Mouse (Mus musculus) forebrain, embryonic 15.5 days (tissue): ENCODE results near the gene Aoc3. TPM values are rescaled to one million over a fixed set of nuclear protein-coding genes. Genes with fewer than 3 reads are reported as not detected.
A peak's percentile ranks its signal among the peaks of the same experiment; 100 is the strongest.
"Not testable (repeated sequence)": the region's sequence is repeated elsewhere in the genome, so short reads cannot be mapped to it uniquely, and the experiment has no call there.

Experiments
- ATAC-seq: fragments of 200-750 bp; cut with Nextera tagmentation; replicated peaks from 2 replicates; pipeline ENCODE4 v1.8.0; 2017; ENCODE audit warnings: mild to moderate bottlenecking, moderate TSS enrichment, moderate library complexity
- H3K27ac ChIP-seq: fragments of 300-500 bp; sonication (generic); replicated peaks from 2 replicates; pipeline ENCODE4 v1.5.1; 2015; ENCODE audit warnings: mild to moderate bottlenecking, inconsistent platforms
- H3K27me3 ChIP-seq: fragments of 300-500 bp; sonication (generic); 2 replicates; pipeline ENCODE4 v1.6.1; 2015; ENCODE audit warnings: inconsistent platforms
- H3K36me3 ChIP-seq: fragments of 300-500 bp; sonication (generic); 2 replicates; pipeline ENCODE4 v1.6.1; 2015; ENCODE audit warnings: mild to moderate bottlenecking, inconsistent platforms
- H3K4me1 ChIP-seq: fragments of 300-500 bp; sonication (generic); 2 replicates; pipeline ENCODE4 v1.6.1; 2015; ENCODE audit warnings: inconsistent platforms
- H3K4me2 ChIP-seq: fragments of 300-500 bp; sonication (generic); replicated peaks from 2 replicates; pipeline ENCODE4 v1.6.1; 2015; ENCODE audit warnings: mild to moderate bottlenecking, inconsistent platforms
- H3K4me3 ChIP-seq: fragments of 300-500 bp; sonication (generic); 2 replicates; pipeline ENCODE4 v1.5.1; 2015; ENCODE audit warnings: mild to moderate bottlenecking, inconsistent platforms
- H3K9ac ChIP-seq: fragments of 300-500 bp; sonication (generic); replicated peaks from 2 replicates; pipeline ENCODE4 v1.6.1; 2015; ENCODE audit warnings: mild to moderate bottlenecking, inconsistent platforms
- H3K9me3 ChIP-seq: fragments of 300-500 bp; sonication (generic); 2 replicates; pipeline ENCODE4 v1.6.1; 2016; ENCODE audit warnings: inconsistent platforms
- WGBS: fragments of 180-500 bp; shearing (Covaris S2); methylation state at CpG from one replicate; pipeline ENCODE4 v1.1.7; 2015; ENCODE audit warnings: mixed read lengths; 5-methylcytosine and 5-hydroxymethylcytosine counted together
- polyA plus RNA-seq: library from polyadenylated mRNA; unstranded; fragments of >200 nt; fragmentation: Nextera tagmentation; extraction: Ambion mirVana; gene quantifications from 2 replicates; pipeline ENCODE4 v1.2.1, GENCODE M21; 2015

Aoc3 gene
- polyA plus RNA-seq, 1 experiment from 2014 or later, result not detected

DNA sequence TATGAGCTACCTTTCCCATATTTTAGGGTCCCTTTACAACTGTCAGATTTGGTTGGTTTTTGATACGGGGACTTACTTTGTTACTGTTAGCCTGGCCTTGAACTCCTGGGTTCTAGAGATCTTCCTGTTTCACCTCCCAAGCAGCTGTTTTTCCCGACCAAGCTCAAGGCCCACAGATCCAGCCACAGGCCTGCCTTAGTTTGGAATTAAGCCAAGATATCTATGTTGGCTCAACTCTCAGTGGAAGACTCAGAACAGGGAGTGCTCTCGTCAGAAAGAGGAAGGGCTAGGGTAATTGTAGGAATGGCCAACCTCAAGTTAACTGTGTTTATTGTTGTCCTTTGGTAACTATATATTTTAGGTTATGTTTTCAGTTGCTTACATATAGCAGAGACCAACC lies 18.3 kb upstream of the Aoc3 start:
- no peak overlapping the region for H3K4me3 ChIP-seq
- no peak overlapping the region for H3K4me2 ChIP-seq
- no peaks in the 10 kb centered on the region for H3K36me3 ChIP-seq
- no peak for ATAC-seq
- no peak overlapping the region for H3K27ac ChIP-seq
- H3K4me1 ChIP-seq, result peaks cover 9% of the 10 kb centered on the region
- no peaks in the 10 kb centered on the region for H3K27me3 ChIP-seq
- 71% methylated on average over 3 of the region's 3 CpGs for WGBS
- no peak overlapping the region for H3K9ac ChIP-seq
- H3K9me3 ChIP-seq, result no peaks in the 10 kb centered on the region

DNA sequence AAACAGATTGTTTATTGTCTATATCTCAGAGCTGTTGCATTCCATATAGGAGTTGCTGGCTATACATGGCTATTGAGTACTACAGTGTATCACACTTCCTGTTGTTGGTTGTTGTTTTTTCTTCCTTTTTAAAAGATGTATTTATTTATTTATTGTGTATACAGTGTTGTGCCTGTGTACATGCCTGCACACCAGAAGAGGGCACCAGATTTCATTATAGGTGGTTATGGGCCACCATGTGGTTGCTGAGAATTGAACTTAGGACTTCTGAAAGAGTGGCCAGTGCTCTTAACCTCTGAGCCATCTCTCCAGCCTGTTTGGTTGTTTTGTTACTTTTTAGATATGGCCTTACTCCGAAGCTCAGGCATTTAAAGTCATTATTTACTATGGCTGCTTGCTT lies 15.8 kb upstream of the Aoc3 start:
- Histone ChIP-seq H3K4me2 (no peak overlapping the region), H3K27ac (no peak overlapping the region), H3K4me3 (no peak overlapping the region), H3K36me3 (peaks cover 19% of the 10 kb centered on the region), H3K9me3 (no peaks in the 10 kb centered on the region), H3K27me3 (no peaks in the 10 kb centered on the region), H3K4me1 (peaks cover 21% of the 10 kb centered on the region), H3K9ac (no peak overlapping the region)
- ATAC-seq, result no peak
- 91% methylated on average over 1 of the region's 1 CpGs for WGBS

GRCm38 (mm10) chr11:101315082-101315650 lies 15.2 kb upstream of the Aoc3 start:
- H3K4me1 ChIP-seq, result peaks cover 21% of the 10 kb centered on the region
- no peak; the same call in 1 of the 2 replicates for ATAC-seq
- H3K4me3 ChIP-seq, result peak overlapping the region; percentile 79
- H3K27me3 ChIP-seq, result no peaks in the 10 kb centered on the region
- peak overlapping the region; percentile 87 for H3K9ac ChIP-seq
- 83% methylated on average over 8 of the region's 8 CpGs for WGBS
- peak overlapping the region; percentile 76 for H3K27ac ChIP-seq
- no peaks in the 10 kb centered on the region for H3K9me3 ChIP-seq
- H3K36me3 ChIP-seq, result peaks cover 25% of the 10 kb centered on the region
- peak overlapping the region; percentile 98 for H3K4me2 ChIP-seq

DNA sequence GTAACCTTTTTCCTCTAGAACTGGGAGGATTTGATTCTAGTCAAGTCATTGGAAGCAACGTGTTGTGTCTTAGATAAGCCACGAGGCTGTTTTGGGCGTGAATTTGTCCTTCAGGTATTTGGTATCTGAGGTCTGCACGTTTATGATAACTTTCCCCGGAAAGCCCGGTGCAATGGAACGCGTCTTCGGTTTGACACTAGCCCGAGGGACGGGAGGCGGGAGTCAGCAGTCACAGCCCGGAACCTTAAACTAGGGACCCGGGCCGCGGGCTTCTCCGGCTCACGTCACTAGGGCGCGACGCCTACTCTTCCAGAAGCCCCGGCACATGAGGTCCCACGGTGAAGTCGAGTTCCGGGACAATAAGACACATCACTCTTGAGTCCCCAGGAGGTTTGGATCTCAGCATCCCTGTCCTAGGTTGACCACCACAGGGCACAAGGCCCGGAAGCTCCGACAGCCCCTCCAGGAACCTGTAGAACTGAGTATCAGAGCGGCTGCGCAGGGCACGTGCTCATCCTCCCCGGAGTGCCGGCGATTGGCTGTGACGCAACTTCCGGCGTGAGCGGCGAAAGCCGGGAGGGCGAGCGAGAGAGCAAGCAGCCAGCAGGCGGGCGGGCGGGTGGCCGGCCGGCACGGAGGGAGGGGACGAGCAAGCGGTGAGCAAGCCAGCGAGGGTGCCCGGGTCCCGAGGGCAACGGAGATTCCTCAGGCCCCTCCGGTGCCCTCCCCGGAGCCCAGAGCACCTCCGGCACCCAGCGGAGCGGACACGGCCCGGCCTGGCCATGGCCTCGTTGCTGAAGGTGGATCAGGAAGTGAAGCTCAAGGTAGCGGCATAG lies 14.5 kb upstream of the Aoc3 start, which contains the start of gene Psme3:
TSS of gene Psme3 (plus strand) at position 549 of the 836 bp plus-strand sequence.
- no peaks in the 10 kb centered on the region for H3K27me3 ChIP-seq
- peak within 1 kb of the TSS; percentile 98 for H3K4me2 ChIP-seq
- peak within 1 kb of the TSS; percentile 87 for H3K9ac ChIP-seq
- H3K4me1 ChIP-seq, result peaks cover 21% of the 10 kb centered on the region
- H3K9me3 ChIP-seq, result no peaks in the 10 kb centered on the region
- ATAC-seq, result peak; percentile 94
- peak within 1 kb of the TSS; percentile 76 for H3K27ac ChIP-seq
- H3K36me3 ChIP-seq, result peaks cover 32% of the 10 kb centered on the region
- under 1% methylated on average over 58 of the region's 62 CpGs for WGBS
- peak within 1 kb of the TSS; percentile 79 for H3K4me3 ChIP-seq

DNA sequence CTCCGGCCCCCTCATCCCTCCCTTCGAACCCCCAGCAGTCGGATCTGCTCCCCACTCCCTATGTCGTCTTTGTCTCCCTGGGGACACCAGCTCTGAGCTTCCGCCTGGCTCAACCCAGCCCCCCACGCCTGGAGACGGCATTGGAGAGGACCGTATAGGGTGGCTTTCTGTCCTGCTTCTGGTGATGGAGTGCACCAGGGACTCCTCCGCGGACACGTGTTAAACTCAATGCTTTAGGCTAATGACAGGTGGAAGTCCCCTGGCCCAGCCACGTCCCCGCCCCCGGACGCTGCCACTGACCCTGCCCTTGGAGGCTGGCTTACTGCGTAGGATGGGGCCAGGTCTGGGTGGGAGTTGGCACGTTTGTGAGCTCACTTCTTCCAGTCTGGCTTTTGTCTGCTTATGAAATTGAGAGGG lies 13.9 kb upstream of the Aoc3 start:
- peaks cover 38% of the 10 kb centered on the region for H3K36me3 ChIP-seq
- peak overlapping the region; percentile 79 for H3K4me3 ChIP-seq
- H3K4me1 ChIP-seq, result peaks cover 21% of the 10 kb centered on the region
- H3K9me3 ChIP-seq, result no peaks in the 10 kb centered on the region
- under 1% methylated on average over 17 of the region's 17 CpGs for WGBS
- H3K27ac ChIP-seq, result peak overlapping the region; percentile 76
- no peaks in the 10 kb centered on the region for H3K27me3 ChIP-seq
- peak overlapping the region; percentile 98 for H3K4me2 ChIP-seq
- no peak; the same call in none of the 2 replicates for ATAC-seq
- peak overlapping the region; percentile 87 for H3K9ac ChIP-seq

DNA sequence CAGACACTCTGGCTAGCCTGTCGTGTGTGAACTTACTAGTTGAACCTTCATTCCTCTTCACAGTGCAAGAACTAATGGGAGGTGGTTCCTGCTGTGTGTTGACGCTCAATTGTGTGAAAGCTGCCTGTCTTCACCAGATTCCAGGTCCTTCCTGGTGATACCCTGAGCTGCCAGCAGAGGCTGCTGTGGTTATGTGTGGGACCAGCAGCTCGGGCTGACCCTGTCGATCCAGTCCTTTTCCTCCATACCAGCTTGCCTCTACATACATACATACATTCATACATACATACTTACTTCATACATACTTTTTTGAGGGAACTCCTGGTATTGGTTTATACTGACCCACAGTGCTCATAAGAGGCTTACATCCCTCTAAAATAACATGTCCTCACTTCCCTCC lies 6.8 kb upstream of the Aoc3 start:
- no peak overlapping the region for H3K9ac ChIP-seq
- no peaks in the 10 kb centered on the region for H3K27me3 ChIP-seq
- H3K4me2 ChIP-seq, result no peak overlapping the region
- ATAC-seq, result peak; percentile 69
- 8% methylated on average over 4 of the region's 4 CpGs for WGBS
- no peaks in the 10 kb centered on the region for H3K4me1 ChIP-seq
- H3K4me3 ChIP-seq, result no peak overlapping the region
- H3K27ac ChIP-seq, result no peak overlapping the region
- H3K9me3 ChIP-seq, result no peaks in the 10 kb centered on the region
- H3K36me3 ChIP-seq, result peaks cover 66% of the 10 kb centered on the region

DNA sequence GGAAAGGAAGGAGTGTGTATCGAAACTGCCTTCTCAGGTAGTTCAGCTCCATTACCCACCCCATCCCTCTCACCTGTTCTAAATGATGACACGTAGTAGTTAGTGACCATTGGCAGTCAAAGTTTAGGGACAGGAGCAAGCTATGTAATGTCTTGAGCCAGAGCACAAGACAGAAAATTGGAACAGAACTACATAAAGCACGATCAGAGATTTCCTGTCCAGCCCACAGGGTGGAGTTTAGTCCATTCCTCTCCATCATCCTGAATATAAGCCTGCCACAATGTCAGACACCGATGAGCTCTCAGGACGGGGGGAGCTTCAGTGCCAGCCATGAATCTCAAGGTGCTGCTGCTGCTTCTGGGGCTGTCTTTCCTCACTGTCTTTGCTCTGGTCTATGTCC lies 5.6 kb upstream of the Aoc3 start, which contains the start of gene Aoc2:
TSS of gene Aoc2 (plus strand) at position 301 of the 400 bp plus-strand sequence.
- ATAC-seq, result no peak
- H3K9ac ChIP-seq, result no peak within 1 kb of the TSS
- no peak within 1 kb of the TSS for H3K4me3 ChIP-seq
- H3K4me1 ChIP-seq, result no peaks in the 10 kb centered on the region
- no peaks in the 10 kb centered on the region for H3K27me3 ChIP-seq
- WGBS, result 93% methylated on average over 5 of the region's 5 CpGs
- H3K4me2 ChIP-seq, result no peak within 1 kb of the TSS
- H3K27ac ChIP-seq, result no peak within 1 kb of the TSS
- peaks cover 54% of the 10 kb centered on the region for H3K36me3 ChIP-seq
- H3K9me3 ChIP-seq, result no peaks in the 10 kb centered on the region

- H3K9ac ChIP-seq, ATAC-seq, H3K4me2 ChIP-seq, H3K27ac ChIP-seq, H3K9me3 ChIP-seq, H3K27me3 ChIP-seq, H3K4me1 ChIP-seq, H3K4me3 ChIP-seq: not testable (repeated sequence)
- H3K36me3 ChIP-seq, result peaks cover 50% of the 10 kb centered on the region
- 94% methylated on average over 11 of the region's 11 CpGs for WGBS
These were observed 5.2 kb upstream of the Aoc3 start for GRCm38 (mm10) chr11:101325201-101325600.

GRCm38 (mm10) chr11:101326147-101326546 lies 4.3 kb upstream of the Aoc3 start:
- 87% methylated on average over 11 of the region's 11 CpGs for WGBS
- ATAC-seq, result no peak
- H3K4me3 ChIP-seq, result no peak overlapping the region
- H3K27ac ChIP-seq, result no peak overlapping the region
- H3K9me3 ChIP-seq, result no peaks in the 10 kb centered on the region
- no peak overlapping the region for H3K9ac ChIP-seq
- no peak overlapping the region for H3K4me2 ChIP-seq
- no peaks in the 10 kb centered on the region for H3K4me1 ChIP-seq
- H3K27me3 ChIP-seq, result no peaks in the 10 kb centered on the region
- H3K36me3 ChIP-seq, result peaks cover 41% of the 10 kb centered on the region

- no peaks in the 10 kb centered on the region for H3K9me3 ChIP-seq
- peaks cover 29% of the 10 kb centered on the region for H3K36me3 ChIP-seq
- H3K27me3 ChIP-seq, result no peaks in the 10 kb centered on the region
- no peak overlapping the region for H3K27ac ChIP-seq
- ATAC-seq, result no peak
- H3K4me2 ChIP-seq, result no peak overlapping the region
- no peaks in the 10 kb centered on the region for H3K4me1 ChIP-seq
- WGBS, result 56% methylated on average over 3 of the region's 3 CpGs
- no peak overlapping the region for H3K4me3 ChIP-seq
- no peak overlapping the region for H3K9ac ChIP-seq
These were observed 3.1 kb upstream of the Aoc3 start for GRCm38 (mm10) chr11:101327311-101327710.

DNA sequence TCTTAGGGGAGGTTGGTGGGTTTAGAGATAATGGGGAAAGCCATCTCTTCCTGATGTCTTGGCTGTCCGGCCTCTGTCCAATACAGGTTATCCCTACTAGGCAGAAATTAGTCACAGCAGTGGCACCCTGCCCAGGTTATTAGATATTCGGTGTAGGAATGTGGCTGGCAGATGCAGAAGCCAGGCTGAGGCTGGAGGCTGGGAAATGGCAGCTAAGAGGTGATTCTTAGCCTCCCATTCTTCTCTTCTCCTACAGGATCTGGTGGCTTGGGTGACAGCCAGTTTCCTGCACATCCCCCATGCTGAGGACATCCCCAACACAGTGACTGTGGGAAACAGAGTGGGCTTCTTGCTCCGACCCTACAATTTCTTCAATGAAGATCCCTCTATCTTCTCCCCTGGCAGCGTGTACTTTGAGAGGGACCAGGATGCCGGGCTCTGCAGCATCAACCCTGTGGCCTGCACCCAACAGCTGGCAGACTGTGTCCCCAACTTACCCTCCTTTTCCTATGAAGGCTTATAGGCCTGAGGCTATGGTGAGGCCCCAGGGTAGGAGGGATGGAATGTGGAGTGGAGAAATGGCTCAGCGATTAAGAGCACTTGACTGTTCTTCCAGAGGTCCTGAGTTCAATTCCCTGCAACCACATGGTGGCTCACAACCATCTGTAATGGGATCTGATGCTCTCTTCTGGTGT lies 1.3 kb upstream of the Aoc3 start:
- Histone ChIP-seq H3K4me1 (no peaks in the 10 kb centered on the region), H3K9me3 (no peaks in the 10 kb centered on the region), H3K27ac (no peak overlapping the region), H3K4me3 (no peak overlapping the region), H3K27me3 (no peaks in the 10 kb centered on the region), H3K9ac (no peak overlapping the region), H3K4me2 (no peak overlapping the region), H3K36me3 (peaks cover 13% of the 10 kb centered on the region)
- WGBS, result 78% methylated on average over 6 of the region's 6 CpGs
- ATAC-seq, result no peak

GRCm38 (mm10) chr11:101330961-101331360 lies 556 bp downstream of the Aoc3 start:
- not testable (repeated sequence) for H3K9me3 ChIP-seq, H3K9ac ChIP-seq, H3K4me3 ChIP-seq, H3K4me1 ChIP-seq, ATAC-seq, H3K36me3 ChIP-seq, H3K27ac ChIP-seq, H3K4me2 ChIP-seq, H3K27me3 ChIP-seq
- WGBS, result 87% methylated on average over 6 of the region's 6 CpGs
